Mouse (Mus musculus) midbrain, embryonic 11.5 days (tissue): Measurements from ENCODE around the gene Erg. TPM values are rescaled to one million over a fixed set of nuclear protein-coding genes. Genes with fewer than 3 reads are reported as not detected.

Experiments
- ATAC-seq: fragments of 200-750 bp; cut with Nextera tagmentation; 2 replicates; pipeline ENCODE4 v1.8.0; 2017; ENCODE audit warnings: moderate TSS enrichment, moderate library complexity; ENCODE audit not compliant: low FRiP score
- DNase-seq: peaks from one replicate; pipeline ENCODE4 v3.0.0; 2015; ENCODE audit warnings: low spot score; ENCODE audit errors: missing footprints
- H3K27ac ChIP-seq: fragments of 300-500 bp; sonication (generic); 2 replicates; pipeline ENCODE4 v1.5.1; 2014; ENCODE audit warnings: low read depth, low read length
- H3K27me3 ChIP-seq: fragments of 300-500 bp; sonication (generic); 2 replicates; pipeline ENCODE4 v1.6.1; 2014; ENCODE audit warnings: mild to moderate bottlenecking, low read length, moderate library complexity, mixed read lengths; ENCODE audit not compliant: control insufficient read depth, insufficient read depth
- H3K36me3 ChIP-seq: fragments of 300-500 bp; sonication (generic); 2 replicates; pipeline ENCODE4 v1.6.1; 2014; ENCODE audit warnings: mild to moderate bottlenecking, low read length, moderate library complexity, mixed read lengths; ENCODE audit not compliant: control insufficient read depth, insufficient read depth
- H3K4me1 ChIP-seq: fragments of 300-500 bp; sonication (generic); 2 replicates; pipeline ENCODE4 v1.6.1; 2014; ENCODE audit warnings: low read length; ENCODE audit not compliant: control insufficient read depth, insufficient read depth
- H3K4me2 ChIP-seq: fragments of 300-500 bp; sonication (generic); 2 replicates; pipeline ENCODE4 v1.6.1; 2014; ENCODE audit warnings: mild to moderate bottlenecking, moderate library complexity
- H3K4me3 ChIP-seq: fragments of 300-500 bp; sonication (generic); 2 replicates; pipeline ENCODE4 v1.5.1; 2014; ENCODE audit warnings: low read depth, low read length
- H3K9ac ChIP-seq: fragments of 300-500 bp; sonication (generic); 2 replicates; pipeline ENCODE4 v1.6.1; 2014; ENCODE audit warnings: low read length
- H3K9me3 ChIP-seq: fragments of 300-500 bp; sonication (generic); 2 replicates; pipeline ENCODE4 v1.6.1; 2016; ENCODE audit warnings: low read length; ENCODE audit not compliant: control insufficient read depth
- WGBS: fragments of 180-500 bp; shearing (Covaris S2); extraction: QIAGEN DNeasy Blood & Tissue Kit; methylation state at CpG from one replicate; pipeline ENCODE4 v1.1.7; 2014; 5-methylcytosine and 5-hydroxymethylcytosine counted together
- polyA plus RNA-seq: library from polyadenylated mRNA; unstranded; fragments of >200 nt; fragmentation: Nextera tagmentation; extraction: Ambion mirVana; gene quantifications from 2 replicates; pipeline ENCODE4 v1.2.1, GENCODE M21; 2014

Gene Erg
- polyA plus RNA-seq, 1 experiment from 2014 or later: 1.1 TPM

GRCm38 (mm10) chr16:95611982-95612746 lies 25.8 kb upstream of the Erg start:
- Histone ChIP-seq H3K4me2 (no peak overlapping the region), H3K27ac (no peak overlapping the region), H3K4me3 (no peak overlapping the region), H3K27me3 (no peaks in the 10 kb centered on the region), H3K36me3 (no peaks in the 10 kb centered on the region), H3K9me3 (no peaks in the 10 kb centered on the region), H3K9ac (no peak overlapping the region), H3K4me1 (no peaks in the 10 kb centered on the region)
- peak; percentile 12 for DNase-seq
- ATAC-seq: no peak
- WGBS: 89% methylated on average over 20 of the region's 20 CpGs

DNA sequence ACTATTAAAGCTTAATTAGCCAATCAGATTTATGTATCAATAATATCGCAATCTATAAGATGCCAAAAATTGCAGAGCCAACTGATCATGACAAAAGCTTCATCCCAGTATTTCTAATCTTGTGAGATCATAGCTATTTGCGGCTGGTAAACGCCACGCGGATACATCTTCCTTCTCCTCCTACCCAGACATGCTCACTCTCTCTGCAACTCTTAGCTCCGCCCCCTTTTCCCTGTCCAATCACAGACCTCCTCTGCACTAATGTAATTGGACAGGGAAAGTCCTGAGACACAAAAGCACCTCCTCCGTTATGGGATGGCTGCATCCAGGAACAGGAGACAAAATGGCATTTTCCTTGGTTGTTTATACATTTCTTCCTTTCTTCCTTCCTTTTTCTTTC lies 22.2 kb upstream of the Erg start:
- Histone ChIP-seq H3K36me3 (no peaks in the 10 kb centered on the region), H3K27ac (no peak overlapping the region), H3K9me3 (no peaks in the 10 kb centered on the region), H3K4me1 (no peaks in the 10 kb centered on the region), H3K27me3 (no peaks in the 10 kb centered on the region), H3K9ac (no peak overlapping the region), H3K4me2 (no peak overlapping the region), H3K4me3 (no peak overlapping the region)
- ATAC-seq: no peak
- peak; percentile 23 for DNase-seq
- 84% methylated on average over 7 of the region's 7 CpGs for WGBS

GRCm38 (mm10) chr16:95605304-95605703 lies 18.9 kb upstream of the Erg start:
- no peak for ATAC-seq
- H3K9ac ChIP-seq: no peak overlapping the region
- H3K9me3 ChIP-seq: no peaks in the 10 kb centered on the region
- no peaks in the 10 kb centered on the region for H3K27me3 ChIP-seq
- H3K4me3 ChIP-seq: no peak overlapping the region
- no peaks in the 10 kb centered on the region for H3K36me3 ChIP-seq
- 35% methylated on average over 7 of the region's 7 CpGs for WGBS
- H3K27ac ChIP-seq: no peak overlapping the region
- H3K4me2 ChIP-seq: no peak overlapping the region
- peak; percentile 93 for DNase-seq
- peaks cover 5% of the 10 kb centered on the region for H3K4me1 ChIP-seq

GRCm38 (mm10) chr16:95602504-95602903 lies 16.1 kb upstream of the Erg start:
- Histone ChIP-seq H3K9me3 (no peaks in the 10 kb centered on the region), H3K4me1 (peaks cover 5% of the 10 kb centered on the region), H3K27ac (0 out of 2 replicates have a peak overlapping the region, but pooled peaks have one; percentile 8), H3K27me3 (no peaks in the 10 kb centered on the region), H3K36me3 (no peaks in the 10 kb centered on the region), H3K4me2 (no peak overlapping the region), H3K4me3 (no peak overlapping the region), H3K9ac (no peak overlapping the region)
- 44% methylated on average over 5 of the region's 5 CpGs for WGBS
- ATAC-seq: 0 out of 2 replicates have a peak, but pooled peaks have one; percentile 14
- peak; percentile 82 for DNase-seq

GRCm38 (mm10) chr16:95601807-95602206 lies 15.4 kb upstream of the Erg start:
- Histone ChIP-seq H3K9ac (no peak overlapping the region), H3K4me2 (no peak overlapping the region), H3K36me3 (no peaks in the 10 kb centered on the region), H3K27ac (0 out of 2 replicates have a peak overlapping the region, but pooled peaks have one; percentile 8), H3K27me3 (no peaks in the 10 kb centered on the region), H3K4me3 (no peak overlapping the region), H3K4me1 (peaks cover 6% of the 10 kb centered on the region), H3K9me3 (no peaks in the 10 kb centered on the region)
- WGBS: 26% methylated on average over 4 of the region's 4 CpGs
- peak; percentile 89 for ATAC-seq
- peak; percentile 86 for DNase-seq

- H3K36me3 ChIP-seq: no peaks in the 10 kb centered on the region
- ATAC-seq (no peak), DNase-seq (no peak)
- H3K9me3 ChIP-seq: no peaks in the 10 kb centered on the region
- peaks cover 8% of the 10 kb centered on the region for H3K4me1 ChIP-seq
- no peak overlapping the region for H3K4me3 ChIP-seq
- H3K4me2 ChIP-seq: no peak overlapping the region
- H3K27me3 ChIP-seq: no peaks in the 10 kb centered on the region
- 88% methylated on average over 4 of the region's 4 CpGs for WGBS
- H3K27ac ChIP-seq: no peak overlapping the region
- H3K9ac ChIP-seq: no peak overlapping the region
Observed at GRCm38 (mm10) chr16:95601219-95601580, 14.8 kb upstream of the Erg start.

- no peaks in the 10 kb centered on the region for H3K36me3 ChIP-seq
- H3K27me3 ChIP-seq: no peaks in the 10 kb centered on the region
- DNase-seq (peak; percentile 80), ATAC-seq (no peak)
- no peaks in the 10 kb centered on the region for H3K9me3 ChIP-seq
- H3K4me3 ChIP-seq: no peak overlapping the region
- H3K4me1 ChIP-seq: peaks cover 8% of the 10 kb centered on the region
- no peak overlapping the region for H3K4me2 ChIP-seq
- H3K27ac ChIP-seq: no peak overlapping the region
- H3K9ac ChIP-seq: no peak overlapping the region
- 82% methylated on average over 19 of the region's 19 CpGs for WGBS
Observed at GRCm38 (mm10) chr16:95600572-95601218, 14.3 kb upstream of the Erg start.

- 97% methylated on average over 4 of the region's 4 CpGs for WGBS
- H3K4me2 ChIP-seq: no peak overlapping the region
- H3K9me3 ChIP-seq: no peaks in the 10 kb centered on the region
- no peaks in the 10 kb centered on the region for H3K36me3 ChIP-seq
- DNase-seq: peak; percentile 69
- no peak overlapping the region for H3K27ac ChIP-seq
- no peak overlapping the region for H3K9ac ChIP-seq
- H3K27me3 ChIP-seq: no peaks in the 10 kb centered on the region
- ATAC-seq: no peak
- no peak overlapping the region for H3K4me3 ChIP-seq
- H3K4me1 ChIP-seq: peaks cover 8% of the 10 kb centered on the region
Observed at GRCm38 (mm10) chr16:95598930-95599329, 12.5 kb upstream of the Erg start.

GRCm38 (mm10) chr16:95597578-95597951 lies 11.2 kb upstream of the Erg start:
- ATAC-seq: no peak
- H3K36me3 ChIP-seq: no peaks in the 10 kb centered on the region
- WGBS: 70% methylated on average over 7 of the region's 7 CpGs

More at GRCm38 (mm10) chr16:95597578-95597951, 11.2 kb upstream of the Erg start:
- Histone ChIP-seq H3K9me3 (no peaks in the 10 kb centered on the region), H3K27me3 (no peaks in the 10 kb centered on the region), H3K9ac (no peak overlapping the region), H3K27ac (no peak overlapping the region), H3K4me3 (no peak overlapping the region), H3K4me1 (peaks cover 8% of the 10 kb centered on the region), H3K4me2 (no peak overlapping the region)
- no peak for DNase-seq
